Mouse (Mus musculus): ENCODE measurements around the gene Cnpy1.

Gene Cnpy1

DNA sequence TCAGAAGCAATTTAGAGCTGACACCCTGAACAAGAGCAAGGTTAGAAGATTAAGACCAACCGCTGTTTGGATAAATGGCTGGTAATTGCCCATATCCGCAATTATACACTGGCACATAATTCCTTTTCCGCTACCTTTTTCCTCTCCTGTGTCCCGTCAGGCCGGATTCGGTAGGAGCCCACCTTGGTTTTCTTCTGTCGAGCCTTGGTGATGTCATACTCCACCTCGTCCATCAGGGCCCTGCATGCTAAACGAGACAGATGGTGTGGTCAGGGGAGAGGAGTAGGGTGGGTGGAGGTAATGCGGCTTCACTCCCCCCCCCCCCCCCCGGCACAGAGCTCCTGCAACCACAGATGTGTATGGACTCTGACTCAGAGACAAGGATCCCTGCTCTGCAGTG, at the start of gene Cnpy1:
TSS of gene Cnpy1 (minus strand) at position 233 of the 400 bp plus-strand sequence.
- DNase-seq (ENCODE audit: low read depth, low spot score): no peak

DNA sequence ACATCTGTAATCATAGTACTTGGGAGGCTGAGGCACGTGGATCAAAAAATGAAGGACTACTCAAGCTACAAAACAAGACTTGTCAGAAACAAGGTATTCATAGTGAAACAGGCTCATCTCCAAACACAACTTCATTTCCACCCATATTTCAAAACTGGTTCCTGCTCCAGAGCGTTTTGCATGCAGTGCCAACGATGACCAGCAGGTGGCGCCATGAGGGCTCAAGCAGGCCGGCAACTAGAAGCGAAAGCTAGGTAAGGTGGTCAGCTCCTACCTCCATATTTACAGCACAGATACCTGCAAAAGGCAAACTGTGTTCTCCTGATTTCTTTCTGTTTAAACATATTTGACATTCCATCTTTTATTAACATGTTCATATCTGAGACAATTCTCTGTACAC, 48.4 kb upstream of the Cnpy1 start:
- peak; percentile 45 for DNase-seq (ENCODE audit: low read depth, low spot score)

DNA sequence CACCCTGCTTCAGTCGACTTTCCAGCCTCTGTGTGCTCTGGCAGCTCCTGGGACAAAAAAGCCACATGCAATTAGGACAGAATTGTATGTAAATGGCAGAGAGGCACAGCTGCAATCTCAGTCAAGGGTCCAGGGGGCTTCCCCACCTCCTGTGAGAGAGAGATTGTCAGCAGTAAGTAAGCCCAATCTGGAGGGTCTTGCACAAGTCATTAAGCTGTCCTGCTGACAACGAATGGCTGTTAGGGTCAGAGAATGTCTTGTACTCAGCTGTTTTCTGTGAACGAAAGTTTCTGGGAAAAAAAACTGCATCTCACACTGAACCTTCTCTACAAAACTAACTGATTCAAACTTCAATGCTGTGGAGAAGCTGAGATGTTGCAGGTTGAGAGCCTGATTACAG, 46.7 kb upstream of the Cnpy1 start:
- DNase-seq (ENCODE audit: low read depth, low spot score): no peak

DNA sequence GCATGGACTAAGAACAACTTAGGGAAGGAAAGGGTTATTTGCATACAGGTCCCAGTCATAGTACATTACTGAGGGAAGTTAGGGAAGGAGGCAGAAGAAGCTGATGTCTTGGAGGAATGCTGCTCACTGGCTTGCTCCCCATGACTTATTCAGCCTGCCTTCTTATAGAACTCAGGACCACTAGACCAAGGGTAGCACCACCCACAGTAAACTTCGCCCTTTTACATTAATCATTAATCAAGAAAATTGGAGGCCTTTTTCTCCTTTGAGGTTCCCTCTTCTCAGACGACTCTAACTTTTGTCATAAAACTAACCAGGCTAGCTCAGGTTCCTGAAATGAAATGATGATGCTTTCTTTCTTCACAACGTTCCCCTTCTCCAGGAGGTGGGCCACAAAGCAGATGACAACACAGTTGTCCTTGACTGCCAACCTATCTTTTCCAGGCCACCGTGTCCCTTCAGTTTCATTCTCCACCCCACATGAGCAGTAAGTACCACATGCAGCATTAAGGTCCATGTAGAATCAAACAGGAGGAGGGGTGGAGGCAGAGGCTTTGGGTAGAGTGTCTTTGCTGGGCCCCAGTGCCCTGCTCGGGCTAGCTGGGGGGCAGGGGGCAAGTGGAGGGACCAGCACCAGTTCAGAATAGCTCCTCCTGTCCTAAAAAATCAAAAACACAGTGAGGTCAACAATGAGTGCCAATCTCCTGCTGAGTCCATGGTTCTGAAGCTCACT, 45.7 kb upstream of the Cnpy1 start:
- DNase-seq (ENCODE audit: low read depth, low spot score): no peak

DNA sequence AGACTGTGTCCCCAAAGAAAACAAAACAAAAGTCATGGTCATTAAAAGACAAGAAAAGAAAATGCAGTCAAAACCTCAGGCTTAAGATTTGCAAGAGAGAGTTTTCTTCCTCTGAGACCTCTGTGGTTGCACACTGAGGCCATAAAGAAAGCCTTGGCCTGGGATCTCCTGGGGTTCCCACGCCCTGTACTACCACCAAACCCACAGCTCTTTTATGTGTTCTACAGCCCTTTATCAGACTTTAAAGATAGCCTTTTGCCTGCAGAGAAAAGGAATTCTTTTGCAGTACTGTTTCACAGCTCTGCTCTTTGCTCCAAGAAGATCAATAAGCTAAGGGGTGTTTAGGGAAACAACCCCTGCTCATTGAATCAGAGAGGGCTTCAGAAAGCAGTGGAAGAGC, 45.0 kb upstream of the Cnpy1 start:
- DNase-seq (ENCODE audit: low read depth, low spot score): no peak

DNA sequence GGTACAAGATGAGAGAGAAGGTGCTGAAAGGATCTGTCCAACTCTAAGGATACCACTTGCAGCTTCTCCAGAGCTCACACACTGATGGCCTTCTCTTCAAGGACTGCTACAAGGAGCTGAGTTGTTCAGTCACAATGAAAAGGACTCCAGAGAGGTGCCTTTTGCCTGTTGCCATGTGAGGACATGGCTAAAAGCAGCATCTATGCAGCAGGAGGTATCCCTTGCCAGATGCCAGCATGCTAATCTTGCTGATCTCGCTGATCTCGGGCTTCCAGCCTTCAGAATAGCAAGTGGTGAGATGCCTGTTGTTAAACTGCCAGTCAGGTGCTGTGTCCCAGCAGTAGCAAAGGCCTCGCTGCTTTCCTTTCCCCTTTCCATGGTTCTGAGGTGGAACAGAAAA, 43.5 kb upstream of the Cnpy1 start:
- no peak for DNase-seq (ENCODE audit: low read depth, low spot score)

DNA sequence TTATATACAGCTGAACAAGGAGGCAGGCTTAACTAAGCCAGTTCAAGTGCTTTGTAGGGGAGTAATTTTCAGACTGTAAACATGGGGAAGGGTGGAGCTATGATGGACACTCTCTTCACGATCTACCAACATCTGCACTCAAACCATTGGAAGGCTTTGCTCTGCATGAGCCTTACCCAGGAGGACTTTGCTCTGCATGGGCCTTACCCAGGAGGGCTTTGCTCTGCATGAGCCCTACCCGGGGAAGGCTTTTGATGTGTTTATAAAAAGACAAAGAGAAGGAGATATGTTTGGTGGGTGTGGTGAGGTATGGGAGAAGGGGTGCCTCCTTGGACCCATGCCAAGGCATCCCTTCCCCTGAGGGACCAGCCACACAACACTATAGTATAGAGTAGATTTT, 31.7 kb upstream of the Cnpy1 start:
- no peak for DNase-seq (ENCODE audit: low read depth, low spot score)

DNA sequence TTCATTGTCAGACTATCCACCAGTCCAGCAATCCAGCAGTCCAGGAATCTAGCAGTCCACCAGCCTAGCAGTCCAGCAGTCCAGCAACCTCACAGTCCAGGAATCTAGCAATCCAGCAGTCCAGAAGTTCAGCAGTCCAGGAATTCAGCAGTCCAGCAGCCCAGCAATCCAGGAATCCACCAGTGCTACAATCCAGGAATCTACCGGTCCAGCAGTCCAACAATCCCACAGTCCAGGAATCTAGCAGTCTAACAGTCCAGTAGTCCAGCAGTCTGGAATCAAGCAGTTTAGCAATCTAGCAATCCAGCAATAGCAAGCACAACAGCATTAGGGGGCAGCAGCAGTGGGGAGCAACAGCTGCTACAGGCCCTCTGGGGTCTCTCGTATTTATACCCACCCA, 27.2 kb upstream of the Cnpy1 start:
- DNase-seq (ENCODE audit: low read depth, low spot score): no peak

DNA sequence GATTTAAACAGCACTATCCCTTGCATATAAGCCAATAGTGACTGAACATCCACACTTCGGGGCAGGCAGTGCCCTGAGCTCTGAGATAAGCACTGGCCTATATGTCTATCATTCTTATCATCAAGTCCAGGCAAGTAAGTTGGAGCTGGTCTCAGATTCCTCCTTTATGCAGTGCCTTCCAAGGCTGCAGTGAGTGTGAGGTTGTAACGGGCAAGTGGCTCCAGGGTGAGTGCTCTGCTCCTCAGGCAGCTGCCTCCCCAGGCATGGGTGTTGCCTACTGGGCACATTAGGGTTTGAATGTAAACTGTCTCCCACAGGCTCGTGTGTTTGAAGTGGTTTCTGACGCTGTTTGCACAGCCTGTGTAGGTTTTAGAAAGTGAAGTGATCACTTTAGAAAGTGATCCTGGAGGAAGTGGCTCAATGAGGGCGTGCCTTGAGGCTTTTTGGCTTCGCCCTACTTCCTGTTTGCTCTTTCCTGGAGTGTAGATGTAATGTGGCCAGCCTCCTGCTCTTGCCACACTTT, 23.9 kb upstream of the Cnpy1 start:
- DNase-seq (ENCODE audit: low read depth, low spot score): no peak

DNA sequence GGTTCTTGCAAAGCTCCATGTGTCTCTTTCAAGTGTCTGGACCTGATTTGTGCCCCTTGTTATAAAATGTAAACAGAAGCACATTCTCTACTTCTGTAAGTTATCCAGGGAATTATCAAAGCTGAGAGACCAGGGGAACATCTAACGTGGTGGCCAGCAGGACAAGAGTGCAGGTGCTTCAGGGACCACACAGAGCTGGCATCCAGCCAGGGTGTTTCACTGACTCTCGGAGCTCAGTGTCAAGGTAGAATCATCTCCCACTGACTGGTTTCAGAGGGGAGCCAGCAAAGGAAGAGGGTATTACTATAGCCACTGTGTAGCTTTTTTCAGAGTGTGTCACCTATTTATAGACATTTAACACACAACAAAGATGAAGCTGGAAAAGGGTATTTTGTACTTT, 22.0 kb upstream of the Cnpy1 start:
- no peak for DNase-seq (ENCODE audit: low read depth, low spot score)

DNA sequence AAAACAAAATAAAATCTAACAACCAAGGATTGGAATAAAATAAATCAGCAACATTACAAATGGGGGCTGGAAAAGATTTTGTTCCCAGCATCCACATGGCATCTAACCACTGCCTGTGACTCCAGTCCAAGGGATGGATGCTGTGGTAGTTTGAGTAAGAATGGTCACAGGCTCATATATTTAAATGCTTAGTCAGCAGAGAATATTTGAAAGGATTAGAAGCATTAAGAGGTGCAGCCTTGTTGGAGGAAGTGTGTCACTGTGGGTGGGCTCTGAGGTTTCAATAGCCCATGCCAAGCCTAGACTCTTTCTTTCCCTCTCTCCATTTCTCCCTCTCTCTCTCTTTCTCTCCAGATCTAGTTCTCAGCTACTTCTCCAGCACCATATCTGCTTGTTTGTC, 20.0 kb upstream of the Cnpy1 start:
- DNase-seq (ENCODE audit: low read depth, low spot score): no peak

DNA sequence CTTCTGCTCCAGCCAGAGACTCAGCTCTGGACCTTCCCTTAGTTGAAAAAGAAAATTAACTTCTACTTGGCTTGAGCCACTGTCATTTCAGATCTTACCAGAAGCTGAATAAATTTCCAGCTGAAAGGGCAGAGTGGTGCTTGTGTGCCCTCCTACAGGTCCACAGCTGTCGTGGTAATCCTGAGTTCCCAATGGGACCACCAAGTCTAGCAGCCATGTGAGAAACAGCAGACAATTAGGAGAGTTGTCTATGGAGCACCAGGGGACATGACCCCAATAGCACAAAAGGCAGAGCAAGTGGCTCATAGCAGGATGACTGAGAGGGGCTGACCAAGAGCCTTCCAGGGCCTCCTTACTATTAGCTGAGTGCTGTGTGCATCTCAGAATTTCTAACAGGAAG, 18.2 kb upstream of the Cnpy1 start:
- DNase-seq (ENCODE audit: low read depth, low spot score): no peak

DNA sequence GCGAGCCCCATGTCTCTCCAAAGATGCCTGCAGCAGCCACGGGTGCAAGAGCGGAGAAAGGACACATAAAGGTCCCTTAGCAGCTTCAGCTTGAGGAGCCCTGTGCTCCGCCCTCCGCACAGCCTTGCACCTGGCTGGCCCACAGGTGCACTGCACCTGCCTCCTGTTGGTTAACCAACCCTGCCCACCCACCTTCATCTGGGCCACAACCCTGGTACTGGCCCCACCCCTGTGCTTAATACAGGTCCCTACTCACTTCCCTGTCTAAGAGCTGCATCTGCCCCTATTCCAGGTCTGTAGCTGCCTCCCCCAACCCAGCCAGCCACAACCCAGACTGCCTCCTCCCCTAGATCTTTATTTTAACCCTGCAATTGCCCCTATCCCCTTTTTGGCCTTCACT, 16.5 kb upstream of the Cnpy1 start:
- no peak for DNase-seq (ENCODE audit: low read depth, low spot score)

DNA sequence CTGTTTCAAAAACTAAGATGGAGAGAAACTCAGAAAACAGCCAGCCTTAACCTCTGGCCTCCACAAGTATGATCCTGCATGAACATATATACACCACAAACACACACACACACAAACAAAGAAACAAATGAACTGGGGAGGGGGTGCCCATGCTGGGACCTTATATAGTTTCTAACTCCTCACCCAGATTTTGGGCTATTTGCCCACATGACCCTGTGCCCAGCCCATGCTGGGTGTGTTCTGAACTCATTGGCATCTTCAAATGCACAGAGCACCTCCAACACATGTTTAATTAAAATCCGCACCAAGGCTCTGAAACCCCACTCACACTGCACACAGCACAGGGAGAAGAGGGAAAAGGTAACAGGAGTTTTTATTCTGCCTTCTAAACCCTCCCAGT, 14.3 kb upstream of the Cnpy1 start:
- no peak for DNase-seq (ENCODE audit: low read depth, low spot score)

DNA sequence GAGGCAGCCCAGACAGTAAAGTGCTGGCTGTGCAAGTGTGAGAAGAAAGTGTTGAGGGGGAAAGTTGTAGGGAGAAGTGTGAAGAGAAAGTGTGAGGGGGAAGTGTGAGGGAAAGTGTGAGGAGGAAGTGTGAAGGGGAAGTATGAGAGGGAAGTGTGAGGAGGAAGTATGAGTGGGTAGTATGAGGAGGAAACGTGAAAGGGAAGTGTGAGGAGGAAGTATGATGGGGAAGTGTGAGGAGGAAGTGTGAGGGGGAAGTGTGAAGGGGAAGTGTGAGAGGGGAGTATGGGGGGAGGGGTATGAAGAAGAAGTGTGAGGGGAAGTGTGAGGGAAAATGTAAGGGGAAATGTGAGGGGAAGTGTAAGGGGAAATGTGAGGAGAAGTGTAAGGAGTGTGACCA, 13.8 kb upstream of the Cnpy1 start:
- no peak for DNase-seq (ENCODE audit: low read depth, low spot score)

DNA sequence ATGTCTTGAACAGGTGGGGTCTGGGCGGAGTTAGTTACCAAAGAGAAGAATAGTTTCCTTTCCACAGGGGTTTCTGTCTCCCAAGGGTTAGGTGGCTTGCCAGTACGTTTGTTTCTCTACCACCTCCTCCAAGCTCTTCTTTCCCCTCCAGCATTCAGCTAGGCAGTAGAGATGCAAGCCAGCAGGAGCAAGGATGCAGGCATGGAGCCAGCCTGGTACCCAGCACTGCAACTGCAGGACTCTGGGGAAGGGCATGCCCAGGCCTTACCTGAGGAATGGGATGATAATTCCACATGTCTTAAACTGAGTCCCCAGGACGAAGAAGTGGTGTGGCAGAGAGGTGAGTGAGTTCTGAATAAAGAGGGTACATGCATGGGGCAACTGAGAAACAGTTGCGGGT, 12.2 kb upstream of the Cnpy1 start:
- DNase-seq (ENCODE audit: low read depth, low spot score): no peak

DNA sequence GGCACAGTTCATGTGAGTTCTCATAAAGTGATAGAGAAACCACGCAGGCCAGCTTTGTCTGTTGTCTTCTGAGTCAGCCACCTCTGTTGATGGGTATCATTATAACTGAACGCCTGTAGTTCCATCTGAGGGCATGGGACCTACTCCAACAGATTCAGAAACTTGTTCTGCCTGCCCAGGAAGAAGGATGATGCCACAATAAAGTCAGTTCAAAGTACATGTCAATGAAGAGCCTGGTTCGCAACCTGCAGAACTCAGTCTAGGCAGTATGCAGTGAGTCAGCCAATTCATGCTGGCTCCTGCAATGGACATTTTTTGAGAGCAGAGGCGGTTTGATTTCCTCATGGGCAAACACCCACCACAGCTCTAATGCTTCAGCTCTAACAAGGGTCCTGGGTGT, 7.4 kb upstream of the Cnpy1 start:
- no peak for DNase-seq (ENCODE audit: low read depth, low spot score)

DNA sequence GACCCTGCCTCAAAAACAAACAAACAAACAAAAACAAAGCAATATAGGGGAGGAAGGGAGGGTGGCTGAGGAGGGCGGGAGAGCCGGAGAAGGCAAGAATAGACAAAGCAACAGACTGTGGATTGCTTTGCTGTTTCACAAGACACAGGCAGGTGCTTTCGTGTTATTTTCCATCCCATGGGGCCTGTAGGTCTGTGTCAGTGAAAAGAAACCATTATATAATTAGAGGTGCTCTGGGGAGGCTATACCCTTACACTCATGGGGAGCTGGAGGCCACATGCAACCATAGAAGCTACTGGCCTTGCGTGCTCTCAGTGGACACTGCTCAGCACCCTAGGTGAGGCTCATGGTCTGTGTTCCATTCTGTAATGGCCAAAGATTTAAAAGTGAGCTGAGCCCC, 6.7 kb upstream of the Cnpy1 start:
- no peak for DNase-seq (ENCODE audit: low read depth, low spot score)

DNA sequence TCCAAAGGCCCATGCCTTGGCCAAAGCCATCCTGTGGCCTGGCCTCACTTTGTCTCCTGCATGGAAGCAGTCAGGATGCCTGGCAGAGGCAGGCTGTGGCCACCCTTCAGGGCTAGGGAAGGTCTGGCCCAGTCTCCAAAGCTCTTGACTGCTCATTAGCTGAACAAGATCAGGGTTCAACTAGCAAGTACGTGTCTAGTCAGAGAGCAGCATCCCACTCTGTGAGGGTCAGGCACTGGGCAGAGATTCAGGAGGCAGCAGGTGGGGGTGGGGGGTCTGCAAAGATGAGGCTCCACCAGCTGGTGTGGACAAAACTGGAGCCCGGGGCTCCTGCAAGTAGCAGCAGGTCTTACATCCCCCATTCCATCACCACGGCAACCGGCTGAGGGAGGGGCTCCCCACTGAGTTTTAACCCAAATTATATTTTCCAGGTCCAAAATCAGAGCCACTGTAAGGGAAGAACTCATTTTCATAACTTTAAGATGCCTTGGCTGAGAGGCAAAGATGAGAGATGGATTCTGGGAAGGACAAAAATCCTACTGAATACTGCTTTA, 5.7 kb upstream of the Cnpy1 start:
- no peak for DNase-seq (ENCODE audit: low read depth, low spot score)

DNA sequence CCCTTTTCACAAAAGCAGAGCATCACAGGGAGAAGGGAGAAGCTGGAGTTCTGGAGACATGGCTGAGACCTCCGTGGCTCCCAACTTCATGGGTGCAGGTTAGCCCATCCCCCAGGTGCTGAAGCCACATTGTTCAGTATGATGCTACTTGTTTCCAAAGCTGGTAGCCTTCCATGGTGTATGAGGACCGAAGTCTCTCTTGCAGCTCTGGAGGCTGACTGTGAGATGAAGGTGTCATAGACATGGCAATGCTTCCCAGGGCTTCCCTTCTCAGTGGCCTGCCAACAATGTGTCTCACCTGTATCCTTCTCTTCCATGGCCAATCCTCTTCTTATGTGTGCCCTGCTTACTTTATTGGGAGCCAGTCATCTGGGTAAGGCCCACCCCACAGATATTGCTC, 4.9 kb upstream of the Cnpy1 start:
- DNase-seq (ENCODE audit: low read depth, low spot score): no peak

DNA sequence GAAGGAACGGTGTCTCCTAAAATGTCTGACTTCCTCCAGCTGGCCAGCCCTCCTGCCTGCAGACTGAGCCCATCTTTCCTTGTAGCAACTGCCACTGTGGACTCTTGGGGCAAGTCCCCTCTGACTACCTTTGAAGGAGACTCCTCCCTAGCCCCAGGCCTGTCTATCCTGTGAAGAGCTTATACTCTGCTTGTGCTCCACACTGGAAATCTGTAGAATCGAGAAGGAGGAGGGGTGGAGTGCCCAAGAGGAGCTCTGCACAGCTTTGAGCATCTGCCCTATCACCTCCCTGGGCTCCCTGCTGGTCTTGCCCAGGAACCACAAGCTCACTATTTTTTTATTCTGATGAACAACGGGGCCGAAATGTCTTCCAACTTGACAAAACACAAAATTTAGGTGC, 485 bp downstream of the Cnpy1 start:
- DNase-seq (ENCODE audit: low read depth, low spot score): no peak

DNA sequence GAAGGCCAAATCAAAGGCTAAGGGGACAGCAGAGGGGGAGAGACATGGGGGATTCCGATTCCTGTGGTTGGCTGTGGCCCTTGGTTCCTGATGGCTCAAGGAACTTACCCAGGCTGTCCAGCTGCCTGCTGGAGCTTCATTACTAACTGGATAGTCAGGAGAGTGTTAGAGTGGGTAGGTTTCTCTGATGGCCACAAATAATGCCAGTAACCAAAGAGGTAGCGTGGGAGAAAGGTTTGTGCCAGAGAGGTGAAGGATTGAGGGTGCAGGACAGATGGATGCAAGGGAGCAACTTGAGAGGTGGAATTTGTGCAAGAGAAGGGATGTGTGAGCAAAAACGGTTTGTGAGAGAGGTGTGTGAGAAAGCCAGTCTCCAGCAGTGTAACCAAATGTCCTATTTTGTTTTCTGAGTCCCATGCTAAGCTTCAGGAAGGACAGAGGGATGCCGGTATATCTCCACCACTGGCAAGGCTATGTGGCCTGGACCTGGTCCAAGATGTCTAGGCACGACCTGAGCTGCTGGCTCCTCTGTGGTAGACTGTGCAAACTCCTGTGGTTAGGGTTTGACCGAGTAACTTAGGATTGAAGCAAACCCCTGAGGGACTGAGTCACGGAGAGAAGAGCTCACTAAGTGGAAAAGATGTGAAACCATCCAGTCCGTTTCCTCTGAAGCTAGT, 2.0 kb downstream of the Cnpy1 start:
- no peak for DNase-seq (ENCODE audit: low read depth, low spot score)

DNA sequence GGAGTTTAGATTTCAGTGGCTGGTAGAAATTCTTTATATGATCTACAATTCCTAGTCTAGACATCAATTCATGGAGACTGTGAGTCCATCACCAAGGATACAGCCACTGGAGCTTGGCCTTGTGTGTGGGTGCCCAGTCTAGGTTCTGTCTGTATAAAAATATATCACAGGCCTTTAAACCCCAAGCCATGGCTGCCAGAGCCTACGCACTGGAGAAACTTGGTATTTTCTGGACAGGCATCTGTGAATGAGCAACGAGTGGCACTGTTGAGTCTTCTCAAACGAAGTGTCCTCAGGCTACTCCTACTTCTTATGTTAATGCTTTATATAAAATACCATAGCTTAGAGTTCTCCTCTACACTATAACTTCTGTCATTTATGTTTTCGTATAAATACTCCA, 4.2 kb downstream of the Cnpy1 start:
- no peak for DNase-seq (ENCODE audit: low read depth, low spot score)

All from WW6 (cell line).